8 mouse cellular contexts compared by ENCODE assay signal in genomic region chr9:40397036-40397435, GRCm38 (mm10).
DNase-seq lines count a peak whose midpoint lies in the region; ATAC-seq and TF ChIP-seq lines count a peak whose summit lies in the region.

No protein-coding gene starts in this region.

- DNase-seq in urinary bladder, postnatal 14 days (ENCODE audit: low spot score), result peak; percentile 56
- no peak for DNase-seq in urinary bladder, postnatal 4 days (ENCODE audit: low spot score in 2 of 2)
- DNase-seq in heart, postnatal 10 days, result peak; percentile 58 to 63
- peak; percentile 79 to 84 for DNase-seq in layer of hippocampus, adult 2 months (ENCODE audit: low spot score in 2 of 2)
- peak; percentile 81 for DNase-seq in lung, embryonic 14.5 days
- peak; percentile 63 to 74 for DNase-seq in thymus, postnatal 36 days

- no peaks in the 10 kb centered on the region for H3K27me3 ChIP-seq in embryonic facial prominence, embryonic 15.5 days
- H3K27me3 ChIP-seq in lung, embryonic 14.5 days (ENCODE audit: insufficient read depth, low read length), result no peaks in the 10 kb centered on the region
- no peaks in the 10 kb centered on the region for H3K27me3 ChIP-seq in neural tube, embryonic 15.5 days (replicated peaks)

- peaks cover 10% of the 10 kb centered on the region for H3K4me1 ChIP-seq in embryonic facial prominence, embryonic 15.5 days
- no peaks in the 10 kb centered on the region for H3K4me1 ChIP-seq in lung, embryonic 14.5 days (ENCODE audit: insufficient read depth)
- H3K4me1 ChIP-seq in neural tube, embryonic 15.5 days, result peaks cover 20% of the 10 kb centered on the region

- H3K27ac ChIP-seq in embryonic facial prominence, embryonic 15.5 days (replicated peaks), result no peak overlapping the region
- peak overlapping the region; percentile 90 for H3K27ac ChIP-seq in layer of hippocampus, adult 2 months
- H3K27ac ChIP-seq in lung, embryonic 14.5 days (ENCODE audit: low read depth), result no peak overlapping the region
- H3K27ac ChIP-seq in neural tube, embryonic 15.5 days (replicated peaks), result peak overlapping the region; percentile 81

- TF ChIP-seq CTCF in layer of hippocampus, adult 2 months (conservative IDR thresholded peaks at IDR 0.05), result no peak
- TF ChIP-seq CTCF in lung, embryonic 14.5 days (IDR thresholded peaks at IDR 0.05; ENCODE audit: low read depth), result no peak

- peak overlapping the region; percentile 38 for H3K4me2 ChIP-seq in embryonic facial prominence, embryonic 15.5 days (replicated peaks)
- peak overlapping the region; percentile 49 for H3K4me2 ChIP-seq in lung, embryonic 14.5 days
- H3K4me2 ChIP-seq in neural tube, embryonic 15.5 days, result peak overlapping the region; percentile 50

- peak; percentile 63; the same call in 1 of the 2 replicates for ATAC-seq in embryonic facial prominence, embryonic 15.5 days (ENCODE audit: insufficient number of reproducible peaks, low FRiP score, low TSS enrichment, low read depth)
- peak; percentile 67; the same call in 1 of the 2 replicates for ATAC-seq in lung, embryonic 14.5 days (ENCODE audit: insufficient read depth)
- peak; percentile 77 for ATAC-seq in neural tube, embryonic 15.5 days (ENCODE audit: low FRiP score)

- peak overlapping the region; percentile 29 for H3K4me3 ChIP-seq in embryonic facial prominence, embryonic 15.5 days (replicated peaks)
- peak overlapping the region; percentile 47 for H3K4me3 ChIP-seq in layer of hippocampus, adult 2 months
- peak overlapping the region; percentile 24 for H3K4me3 ChIP-seq in lung, embryonic 14.5 days (ENCODE audit: low read depth, low read length)
- H3K4me3 ChIP-seq in neural tube, embryonic 15.5 days (replicated peaks), result peak overlapping the region; percentile 26

- H3K9me3 ChIP-seq in embryonic facial prominence, embryonic 15.5 days (replicated peaks), result no peaks in the 10 kb centered on the region
- H3K9me3 ChIP-seq in lung, embryonic 14.5 days (ENCODE audit: low read depth, low read length), result no peaks in the 10 kb centered on the region
- H3K9me3 ChIP-seq in neural tube, embryonic 15.5 days (replicated peaks), result no peaks in the 10 kb centered on the region

- intact Hi-C loops in heart, postnatal 10 days (cut with DNase I), result no loop called here

- 28% methylated on average over 2 of the region's 2 CpGs for WGBS in embryonic facial prominence, embryonic 15.5 days
- 23% methylated on average over 2 of the region's 2 CpGs for WGBS in lung, embryonic 14.5 days
- WGBS in neural tube, embryonic 15.5 days, result 13% methylated on average over 2 of the region's 2 CpGs

- H3K9ac ChIP-seq in embryonic facial prominence, embryonic 15.5 days, result no peak overlapping the region
- H3K9ac ChIP-seq in lung, embryonic 14.5 days, result no peak overlapping the region
- H3K9ac ChIP-seq in neural tube, embryonic 15.5 days (replicated peaks), result no peak overlapping the region

- H3K36me3 ChIP-seq in embryonic facial prominence, embryonic 15.5 days, result no peaks in the 10 kb centered on the region
- H3K36me3 ChIP-seq in lung, embryonic 14.5 days (ENCODE audit: insufficient read depth), result no peaks in the 10 kb centered on the region
- no peaks in the 10 kb centered on the region for H3K36me3 ChIP-seq in neural tube, embryonic 15.5 days

Comparison
In these comparisons a context has a peak if more than half of its experiments do, and no peak if none do; other contexts are left out.
1. DNase-seq: peak in urinary bladder, postnatal 14 days (single experiment), heart, postnatal 10 days (2 of 2), layer of hippocampus, adult 2 months (2 of 2), lung, embryonic 14.5 days (single experiment) and thymus, postnatal 36 days (2 of 2); none in urinary bladder, postnatal 4 days (0 of 2).
2. H3K27ac ChIP-seq: peak in layer of hippocampus, adult 2 months (single experiment) and neural tube, embryonic 15.5 days (single experiment); none in embryonic facial prominence, embryonic 15.5 days (single experiment) and lung, embryonic 14.5 days (single experiment).
3. Peak in every context shown above with its lines, with median percentiles within 50 percentile points of each other: ATAC-seq, H3K4me2 ChIP-seq and H3K4me3 ChIP-seq.